Mouse (Mus musculus) heart, postnatal 4 days (tissue): ENCODE measurements around the gene Slc8a2. TPM values are rescaled to one million over a fixed set of nuclear protein-coding genes. Genes with fewer than 3 reads are reported as not detected.

Experiments
- DNase-seq: peaks from one replicate; pipeline ENCODE4 v3.0.0; 2021
- total RNA-seq, 2 experiments: library from RNA; stranded (reverse); gene quantifications; 2 replicates each; pipeline ENCODE4 v1.2.3; 2021

Slc8a2 gene
- total RNA-seq = 1 to 10 TPM; 2.0 TPM

GRCm38 (mm10) chr7:16129421-16129845 lies at the start of gene Slc8a2:
TSS of gene Slc8a2 (plus strand) at chr7:16129826.
- peak; percentile 85 for DNase-seq

- no peak for DNase-seq
These were observed 49.7 kb upstream of the Slc8a2 start for GRCm38 (mm10) chr7:16079947-16080346.

- DNase-seq = no peak
These were observed 49.0 kb upstream of the Slc8a2 start for GRCm38 (mm10) chr7:16080581-16080980.

GRCm38 (mm10) chr7:16083361-16083760 lies 46.3 kb upstream of the Slc8a2 start:
- DNase-seq = no peak

GRCm38 (mm10) chr7:16087587-16087986 lies 42.0 kb upstream of the Slc8a2 start:
- DNase-seq = no peak

- DNase-seq = no peak
These were observed 35.0 kb upstream of the Slc8a2 start for GRCm38 (mm10) chr7:16094592-16094991.

- peak; percentile 98 for DNase-seq
These were observed 31.3 kb upstream of the Slc8a2 start, which contains the start of gene Napa for GRCm38 (mm10) chr7:16098021-16099017. TSS of gene Napa (plus strand) at chr7:16098458.

- DNase-seq = no peak
These were observed 29.7 kb upstream of the Slc8a2 start for GRCm38 (mm10) chr7:16099901-16100300.

GRCm38 (mm10) chr7:16101081-16101480 lies 28.5 kb upstream of the Slc8a2 start:
- DNase-seq = no peak

- no peak for DNase-seq
These were observed 27.7 kb upstream of the Slc8a2 start for GRCm38 (mm10) chr7:16101726-16102475.

- no peak for DNase-seq
These were observed 26.9 kb upstream of the Slc8a2 start for GRCm38 (mm10) chr7:16102686-16103226.

GRCm38 (mm10) chr7:16103760-16104159 lies 25.9 kb upstream of the Slc8a2 start:
- DNase-seq = peak; percentile 44

GRCm38 (mm10) chr7:16104611-16105388 lies 24.8 kb upstream of the Slc8a2 start:
- DNase-seq = no peak

GRCm38 (mm10) chr7:16108886-16109542 lies 20.6 kb upstream of the Slc8a2 start:
- DNase-seq = no peak

- no peak for DNase-seq
These were observed 19.5 kb upstream of the Slc8a2 start for GRCm38 (mm10) chr7:16110158-16110557.

- DNase-seq = no peak
These were observed 18.1 kb upstream of the Slc8a2 start for GRCm38 (mm10) chr7:16111284-16112090.

- DNase-seq = no peak
These were observed 13.2 kb upstream of the Slc8a2 start for GRCm38 (mm10) chr7:16116418-16116817.

GRCm38 (mm10) chr7:16117100-16117499 lies 12.5 kb upstream of the Slc8a2 start:
- DNase-seq = no peak

GRCm38 (mm10) chr7:16119569-16120261 lies 9.9 kb upstream of the Slc8a2 start, which contains the start of gene Kptn:
TSS of gene Kptn (plus strand) at chr7:16119895.
- DNase-seq = peak; percentile 95

- DNase-seq = no peak
These were observed 9.4 kb upstream of the Slc8a2 start for GRCm38 (mm10) chr7:16120262-16120600.
